Mouse (Mus musculus): ENCODE results near the gene Prickle1.

Prickle1 gene

GRCm38 (mm10) chr15:93481112-93481511, 114.6 kb downstream of the Prickle1 start:
- in situ Hi-C loops (cut with MboI; ENCODE audit: low pct_unique_long_range_greater_than_20kb in 1 of 2, low sequenced_read_pairs in 2 of 2, unreplicated experiment in 1 of 2), result no loop called here

GRCm38 (mm10) chr15:93479445-93479844, 116.2 kb downstream of the Prickle1 start:
- in situ Hi-C loops (cut with MboI; ENCODE audit: low pct_unique_long_range_greater_than_20kb in 1 of 2, low sequenced_read_pairs in 2 of 2, unreplicated experiment in 1 of 2), result no loop called here

GRCm38 (mm10) chr15:93478676-93479075, 117.0 kb downstream of the Prickle1 start:
- in situ Hi-C loops (cut with MboI; ENCODE audit: low pct_unique_long_range_greater_than_20kb in 1 of 2, low sequenced_read_pairs in 2 of 2, unreplicated experiment in 1 of 2), result no loop called here

DNA sequence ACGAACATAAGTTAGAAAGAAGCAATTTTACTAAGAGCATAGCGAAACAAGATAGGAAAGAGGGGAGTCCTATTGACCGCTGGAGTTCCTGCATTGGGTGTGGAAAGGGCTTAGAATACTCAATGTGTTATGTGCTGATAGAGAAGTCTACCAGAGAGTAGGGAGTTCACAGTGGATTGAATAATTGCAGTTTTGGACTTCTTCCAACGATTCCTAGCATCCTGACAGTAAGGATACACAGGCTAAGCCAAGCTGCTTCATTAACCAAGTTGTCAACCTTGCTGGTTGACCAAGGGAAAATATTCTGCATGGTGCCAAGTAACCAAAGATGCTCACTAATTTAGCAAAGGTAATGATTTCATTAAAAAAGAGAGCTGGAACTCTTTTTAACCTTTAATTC, 118.0 kb downstream of the Prickle1 start:
- in situ Hi-C loops (cut with MboI; ENCODE audit: low pct_unique_long_range_greater_than_20kb in 1 of 2, low sequenced_read_pairs in 2 of 2, unreplicated experiment in 1 of 2), result no loop called here

- in situ Hi-C loops (cut with MboI; ENCODE audit: low pct_unique_long_range_greater_than_20kb in 1 of 2, low sequenced_read_pairs in 2 of 2, unreplicated experiment in 1 of 2), result no loop called here
These were observed 120.0 kb downstream of the Prickle1 start for GRCm38 (mm10) chr15:93475688-93476087.

DNA sequence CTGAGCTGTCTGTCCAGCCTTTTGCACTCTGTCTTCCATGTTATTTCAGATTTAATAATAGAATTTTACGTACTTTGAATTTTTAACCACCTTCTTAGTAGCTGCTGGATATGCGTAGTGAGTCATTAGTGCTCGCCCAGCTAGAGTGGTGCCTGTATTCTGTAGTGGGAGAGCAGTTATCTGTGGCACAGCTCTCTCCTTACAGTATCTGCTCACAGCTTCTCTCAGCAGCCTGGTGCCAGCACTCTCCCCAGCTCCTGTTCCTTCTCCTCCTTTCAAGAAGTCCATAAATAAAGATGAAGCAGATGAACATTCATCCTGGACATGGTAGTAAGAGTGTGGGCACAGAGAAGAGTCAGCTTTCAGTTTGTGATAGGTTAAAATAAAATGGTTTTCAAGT, 121.4 kb downstream of the Prickle1 start:
- in situ Hi-C loops (cut with MboI; ENCODE audit: low pct_unique_long_range_greater_than_20kb in 1 of 2, low sequenced_read_pairs in 2 of 2, unreplicated experiment in 1 of 2), result no loop called here

- in situ Hi-C loops (cut with MboI; ENCODE audit: low pct_unique_long_range_greater_than_20kb in 1 of 2, low sequenced_read_pairs in 2 of 2, unreplicated experiment in 1 of 2), result no loop called here
These were observed 123.6 kb downstream of the Prickle1 start for GRCm38 (mm10) chr15:93472089-93472488.

- in situ Hi-C loops (cut with MboI; ENCODE audit: low pct_unique_long_range_greater_than_20kb in 1 of 2, low sequenced_read_pairs in 2 of 2, unreplicated experiment in 1 of 2), result no loop called here
These were observed 124.0 kb downstream of the Prickle1 start for GRCm38 (mm10) chr15:93471651-93472050.

GRCm38 (mm10) chr15:93461066-93461465, 134.6 kb downstream of the Prickle1 start:
- in situ Hi-C loops (cut with MboI; ENCODE audit: low pct_unique_long_range_greater_than_20kb in 1 of 2, low sequenced_read_pairs in 2 of 2, unreplicated experiment in 1 of 2), result no loop called here

- in situ Hi-C loops (cut with MboI; ENCODE audit: low pct_unique_long_range_greater_than_20kb in 1 of 2, low sequenced_read_pairs in 2 of 2, unreplicated experiment in 1 of 2), result no loop called here
These were observed 136.3 kb downstream of the Prickle1 start for GRCm38 (mm10) chr15:93459422-93459821.

GRCm38 (mm10) chr15:93456005-93456404, 139.7 kb downstream of the Prickle1 start:
- in situ Hi-C loops (cut with MboI; ENCODE audit: low pct_unique_long_range_greater_than_20kb in 1 of 2, low sequenced_read_pairs in 2 of 2, unreplicated experiment in 1 of 2), result no loop called here

GRCm38 (mm10) chr15:93453296-93453695, 142.4 kb downstream of the Prickle1 start:
- in situ Hi-C loops (cut with MboI; ENCODE audit: low pct_unique_long_range_greater_than_20kb in 1 of 2, low sequenced_read_pairs in 2 of 2, unreplicated experiment in 1 of 2), result no loop called here

Measured in mouse embryonic stem cell (cell line).